Mouse (Mus musculus) lung, adult 18-20 months (tissue): ENCODE measurements around the gene Mfap4.

Experiments
- DNase-seq, 2 experiments: peaks; one replicate each; pipeline ENCODE4 v3.0.0; 2022; ENCODE audit warnings: mixed read lengths in 2 of 2

Gene Mfap4

GRCm38 (mm10) chr11:61483226-61483845, 1.9 kb upstream of the Mfap4 start:
- no peak for DNase-seq

- DNase-seq, result no peak
Observed at GRCm38 (mm10) chr11:61484256-61484612, 997 bp upstream of the Mfap4 start.

- DNase-seq, result no peak
Observed at GRCm38 (mm10) chr11:61485541-61486457, 568 bp downstream of the Mfap4 start.

- DNase-seq, result no peak
Observed at GRCm38 (mm10) chr11:61486458-61487219, 1.4 kb downstream of the Mfap4 start.

DNA sequence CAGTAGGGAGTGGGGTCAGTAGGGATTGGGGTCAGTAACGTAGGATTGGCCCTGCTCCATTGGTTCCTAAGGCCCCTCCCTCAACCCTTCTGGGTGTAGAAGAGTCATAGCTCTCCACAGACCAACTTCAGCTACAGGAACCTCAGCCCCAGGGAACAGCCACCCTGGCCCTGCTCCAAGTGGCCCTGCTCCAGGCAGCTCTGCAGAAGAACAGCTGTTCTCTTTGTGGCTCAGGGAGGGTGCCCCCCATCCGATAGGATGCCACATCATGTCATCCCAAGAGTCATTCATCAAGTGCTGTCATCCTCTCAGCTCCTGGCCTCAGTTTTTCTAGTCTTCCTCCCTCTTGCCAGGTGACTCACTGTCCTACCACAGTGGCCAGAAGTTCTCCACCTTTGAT, 2.2 kb downstream of the Mfap4 start:
- peak; percentile 41 to 58 for DNase-seq

GRCm38 (mm10) chr11:61487936-61488335, 2.7 kb downstream of the Mfap4 start:
- DNase-seq, result no peak

- DNase-seq, result no peak
Observed at GRCm38 (mm10) chr11:61489085-61489484, 3.9 kb downstream of the Mfap4 start.

DNA sequence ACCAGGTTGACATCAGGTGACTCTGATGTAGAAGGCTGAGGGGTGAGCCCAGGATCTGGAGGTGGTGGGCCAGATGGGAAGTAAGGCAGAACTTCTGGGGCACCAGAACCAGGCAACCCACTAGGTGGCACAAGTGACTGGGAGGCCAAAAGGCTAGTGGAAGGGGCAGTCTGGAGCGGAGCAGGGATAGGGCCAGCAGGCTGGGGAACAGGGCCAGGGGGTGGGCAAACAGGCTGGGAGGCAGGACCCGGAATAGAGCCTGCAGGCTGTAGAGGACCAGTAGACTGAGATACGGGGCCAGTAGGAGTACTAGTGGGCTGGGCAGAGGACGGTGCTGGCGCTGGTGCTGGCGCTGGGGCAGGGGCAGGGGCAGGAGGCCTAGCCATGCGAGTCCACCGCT, 4.6 kb downstream of the Mfap4 start:
- DNase-seq, result no peak

DNA sequence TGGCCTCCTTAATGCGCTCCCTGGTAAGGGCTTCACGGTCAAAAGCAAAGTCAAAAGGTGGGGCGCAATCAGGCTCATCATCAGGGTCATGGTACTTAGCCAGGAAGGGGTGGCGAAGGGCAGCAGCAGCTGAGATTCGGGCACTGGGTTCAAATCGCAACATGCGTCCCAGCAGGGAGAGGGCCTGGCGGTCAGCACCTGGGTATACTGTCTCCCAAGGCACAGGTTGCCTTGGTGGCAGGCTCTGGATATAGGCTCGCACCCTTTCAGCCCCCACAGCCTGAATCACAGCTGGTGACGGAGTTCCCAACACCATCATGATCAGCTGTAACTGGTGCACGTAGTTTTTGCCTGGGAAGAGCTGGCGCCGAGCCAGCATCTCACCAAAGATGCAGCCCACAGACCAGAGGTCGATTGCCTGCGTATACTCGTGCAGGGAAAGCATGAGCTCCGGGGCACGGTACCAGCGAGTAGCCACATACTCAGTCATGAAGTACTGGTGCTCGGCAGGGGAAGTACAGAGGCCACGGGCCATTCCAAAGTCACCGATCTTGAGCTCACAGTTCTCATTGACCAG, 5.8 kb downstream of the Mfap4 start:
- no peak for DNase-seq

- no peak for DNase-seq
Observed at GRCm38 (mm10) chr11:61492749-61493401, 7.6 kb downstream of the Mfap4 start.

DNA sequence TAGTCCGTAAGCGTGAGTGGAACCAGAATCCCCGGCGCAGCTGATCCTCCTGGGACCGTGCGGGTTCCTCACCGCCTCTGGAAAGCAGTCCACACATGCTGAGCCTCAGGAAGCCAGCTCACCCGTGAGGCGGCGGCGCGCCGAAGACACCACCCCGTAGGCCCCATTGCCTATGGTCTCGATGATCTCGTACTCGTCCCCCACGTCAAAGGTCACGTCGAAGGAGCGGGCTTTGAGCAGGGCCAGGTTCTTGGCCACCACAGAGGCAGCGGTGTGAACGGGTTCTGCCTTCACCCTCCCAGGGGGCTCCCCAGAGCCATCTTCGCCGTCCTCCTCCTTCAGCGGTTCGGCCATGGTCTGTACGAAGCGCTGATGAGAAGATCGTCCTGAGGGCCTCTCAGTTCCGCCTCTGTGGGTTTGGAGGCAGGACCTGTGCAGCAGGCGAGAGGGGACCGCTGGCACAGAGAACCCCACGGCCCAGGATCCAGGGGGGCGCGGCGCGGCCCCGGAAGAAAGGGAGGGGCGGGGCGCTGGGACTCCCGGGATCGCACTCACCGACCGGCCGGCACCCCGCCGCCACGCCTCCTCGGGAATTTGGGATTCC, 8.4 kb downstream of the Mfap4 start:
- DNase-seq, result peak in 1 of 2 experiments; percentile 35

GRCm38 (mm10) chr11:61494129-61494997, 9.1 kb downstream of the Mfap4 start, which contains the start of gene Mapk7:
Gene Mapk7, minus strand, starts transcription at chr11:61494406.
- peak; percentile 97 to 98 for DNase-seq

DNA sequence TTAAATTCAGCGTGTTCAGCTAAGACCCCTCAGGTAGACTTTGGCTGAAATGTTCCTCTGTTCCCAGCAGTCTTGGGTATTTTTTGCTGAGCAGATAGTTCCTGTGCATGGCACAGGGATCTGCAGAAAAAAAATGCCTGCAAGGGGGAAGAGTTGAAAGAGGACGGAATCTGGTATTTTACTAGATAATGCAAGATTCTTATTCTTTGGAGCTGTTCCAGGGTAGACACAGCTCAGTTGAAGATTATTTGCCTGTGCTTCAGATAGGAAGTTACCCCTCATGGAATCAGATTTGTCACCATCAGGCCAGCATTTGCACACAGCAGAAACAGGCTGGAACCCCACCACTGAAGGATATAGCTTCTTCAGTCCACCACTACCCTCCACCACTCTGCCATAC, 10.3 kb downstream of the Mfap4 start:
- no peak for DNase-seq

DNA sequence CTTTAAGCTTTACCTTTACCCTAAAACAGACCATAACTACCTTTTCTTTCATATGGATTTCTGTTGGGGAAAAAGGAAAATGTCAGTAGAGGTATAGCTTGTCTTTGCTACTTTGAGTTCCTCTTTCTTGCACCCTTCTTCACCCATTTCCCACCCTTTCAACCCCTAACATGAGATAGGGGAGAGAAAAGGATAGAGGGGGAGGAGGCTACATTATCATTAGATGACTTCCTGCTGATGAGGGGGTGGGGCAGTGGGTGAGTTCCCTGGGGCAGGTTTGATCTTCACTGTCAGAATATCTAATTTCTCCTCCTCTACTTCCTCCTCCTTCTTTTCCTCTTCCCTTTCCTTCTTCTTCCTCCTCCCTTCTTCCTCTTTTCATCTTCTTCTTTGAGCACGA, 12.3 kb downstream of the Mfap4 start:
- no peak for DNase-seq

- no peak for DNase-seq
Observed at GRCm38 (mm10) chr11:61498736-61499504, 13.7 kb downstream of the Mfap4 start.

DNA sequence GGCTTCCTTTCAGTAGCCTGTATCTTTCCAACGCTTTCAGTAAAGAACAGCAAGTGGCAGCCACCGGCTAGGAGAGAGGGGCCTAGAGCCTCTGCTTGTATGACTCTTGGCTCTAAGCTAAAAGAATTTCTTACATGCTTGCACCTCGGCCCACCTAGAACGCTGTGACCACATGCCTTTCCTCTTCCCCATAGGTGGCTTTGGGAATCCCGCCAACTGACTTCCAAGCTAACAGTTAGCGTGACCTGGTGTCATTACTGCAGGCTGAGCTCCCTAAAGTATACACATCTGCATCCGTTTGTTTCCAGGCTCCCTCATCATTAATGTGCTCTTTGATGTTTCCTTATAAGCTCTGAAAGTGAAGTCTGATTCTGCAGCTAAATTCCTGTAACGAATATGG, 18.7 kb downstream of the Mfap4 start:
- DNase-seq, result no peak

- DNase-seq, result peak; percentile 94 to 95
Observed at GRCm38 (mm10) chr11:61504713-61505257, 19.6 kb downstream of the Mfap4 start, which contains the start of gene B9d1. Gene B9d1, plus strand, starts transcription at chr11:61505144.

DNA sequence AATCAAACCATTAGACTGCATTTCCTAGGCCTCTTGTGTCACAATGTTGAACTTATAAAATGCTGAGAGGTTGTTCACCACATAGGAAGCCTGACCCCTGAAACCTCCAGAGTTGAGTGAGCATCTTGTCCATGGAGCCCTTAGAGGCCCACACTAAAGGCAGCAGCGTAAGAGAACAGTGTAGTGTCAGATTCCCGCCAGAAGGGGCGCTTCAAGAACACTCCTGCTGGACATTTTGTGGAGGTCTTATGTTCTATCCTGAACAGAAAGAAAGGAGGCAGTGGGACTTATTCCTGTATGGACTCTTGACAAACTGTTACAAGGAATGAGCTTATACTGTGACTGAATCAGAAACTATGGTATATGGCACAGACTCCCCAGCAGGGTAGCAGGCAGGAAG, 29.7 kb downstream of the Mfap4 start:
- DNase-seq, result peak; percentile 41 to 70

DNA sequence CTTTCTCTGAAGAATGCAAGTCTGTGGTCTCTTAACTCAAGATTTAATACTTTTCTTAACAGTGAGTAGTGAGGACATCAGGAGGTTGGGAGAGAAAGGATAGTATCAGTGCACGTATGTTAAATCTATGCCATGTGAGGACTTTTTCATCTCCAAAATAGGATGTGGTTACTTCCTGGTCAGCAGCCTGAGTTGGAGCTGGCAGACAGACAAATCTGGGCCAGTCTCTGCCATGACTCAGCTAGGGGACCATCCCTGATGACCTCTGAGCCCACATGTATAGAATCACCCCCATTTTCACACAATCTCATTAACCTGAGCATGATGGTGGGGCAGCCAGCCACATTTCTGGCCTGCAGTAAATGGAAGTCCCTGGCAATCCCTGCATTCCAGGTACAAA, 32.7 kb downstream of the Mfap4 start:
- no peak for DNase-seq

DNA sequence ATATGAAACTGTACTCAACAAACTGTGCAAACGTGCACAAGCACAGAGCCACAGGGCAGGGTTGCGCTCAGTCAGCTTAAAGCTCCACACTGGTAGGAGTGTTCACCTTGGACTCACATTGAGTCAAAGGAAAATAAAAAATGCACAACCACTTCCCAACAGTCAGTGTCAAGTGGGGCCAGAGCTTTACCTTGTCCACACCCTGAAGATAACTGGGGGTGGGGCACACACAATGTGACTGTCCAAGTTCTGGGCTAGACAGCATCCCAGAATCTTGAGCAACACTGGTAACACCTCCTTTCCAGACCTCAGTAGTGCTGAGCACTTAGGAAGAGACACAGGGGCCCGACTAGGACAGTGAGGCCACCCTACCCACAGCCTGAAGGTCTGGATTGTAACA, 33.6 kb downstream of the Mfap4 start:
- DNase-seq, result no peak
